Mouse (Mus musculus) limb, embryonic 14.5 days (tissue): ENCODE results near the gene Hspbp1. TPM values are rescaled to one million over a fixed set of nuclear protein-coding genes. Genes with fewer than 3 reads are reported as not detected.

Source experiments
- ATAC-seq: fragments of 200-750 bp; cut with Nextera tagmentation; 2 replicates; pipeline ENCODE4 v1.8.0; 2017; ENCODE audit warnings: low read depth, moderate number of reproducible peaks, moderate TSS enrichment; ENCODE audit not compliant: low FRiP score
- DNase-seq: peaks from one replicate; pipeline ENCODE4 v3.0.0-alpha.2; 2015; ENCODE audit warnings: low spot score
- H3K27ac ChIP-seq: fragments of 300-500 bp; sonication (generic); replicated peaks from 2 replicates; pipeline ENCODE4 v1.5.1; 2014; ENCODE audit warnings: low read depth, mild to moderate bottlenecking, low read length, moderate library complexity, mixed read lengths
- H3K27me3 ChIP-seq: fragments of 300-500 bp; sonication (generic); 2 replicates; pipeline ENCODE4 v1.6.1; 2014; ENCODE audit warnings: low read length, mixed read lengths; ENCODE audit not compliant: control insufficient read depth, insufficient read depth
- H3K36me3 ChIP-seq: fragments of 300-500 bp; sonication (generic); 2 replicates; pipeline ENCODE4 v1.6.1; 2014; ENCODE audit warnings: mild to moderate bottlenecking, low read length, moderate library complexity, mixed read lengths; ENCODE audit not compliant: control insufficient read depth, insufficient read depth
- H3K4me1 ChIP-seq: fragments of 300-500 bp; sonication (generic); 2 replicates; pipeline ENCODE4 v1.6.1; 2014; ENCODE audit warnings: antibody characterized with exemption, low read length, mixed read lengths; ENCODE audit not compliant: control insufficient read depth, insufficient read depth
- H3K4me2 ChIP-seq: fragments of 300-500 bp; sonication (generic); replicated peaks from 2 replicates; pipeline ENCODE4 v1.6.1; 2014; ENCODE audit warnings: low read depth, mild to moderate bottlenecking, low read length, moderate library complexity; ENCODE audit not compliant: severe bottlenecking
- H3K4me3 ChIP-seq: fragments of 300-500 bp; sonication (generic); replicated peaks from 2 replicates; pipeline ENCODE4 v1.5.1; 2014; ENCODE audit warnings: low read length
- H3K9ac ChIP-seq: fragments of 300-500 bp; sonication (generic); 2 replicates; pipeline ENCODE4 v1.6.1; 2014; ENCODE audit warnings: mild to moderate bottlenecking, low read depth, low read length, moderate library complexity; ENCODE audit not compliant: severe bottlenecking
- H3K9me3 ChIP-seq: fragments of 300-500 bp; sonication (generic); 2 replicates; pipeline ENCODE4 v1.6.1; 2016; ENCODE audit warnings: low read length; ENCODE audit not compliant: control insufficient read depth
- POLR2A ChIP-seq: fragments of 200-500 bp; IDR thresholded peaks from 2 replicates; pipeline ENCODE4 v1.8.0; 2012; ENCODE audit warnings: inconsistent platforms, mild to moderate bottlenecking, moderate library complexity, borderline replicate concordance; ENCODE audit not compliant: insufficient read depth, insufficient read length; ENCODE audit errors: extremely low read depth
- WGBS: fragments of 180-500 bp; shearing (Covaris S2); extraction: QIAGEN DNeasy Blood & Tissue Kit; methylation state at CpG from one replicate; pipeline ENCODE4 v1.1.7; 2014; 5-methylcytosine and 5-hydroxymethylcytosine counted together
- polyA plus RNA-seq, 2 experiments: library from polyadenylated mRNA; depleted of rRNA in 1 of 2; stranded (reverse) in 1 of 2; unstranded in 1 of 2; fragments of >200 nt; fragmentation: Nextera tagmentation in 1 of 2; extraction: Ambion mirVana in 1 of 2; gene quantifications; 2 replicates each; pipeline versions ENCODE4 v1.2.1 to v1.2.3; 2012 to 2014

Hspbp1 gene
- polyA plus RNA-seq, 2 experiments, result 55.6 to 77.5 TPM

GRCm38 (mm10) chr7:4636179-4636578, 48.7 kb downstream of the Hspbp1 start:
- 85% methylated on average over 4 of the region's 4 CpGs for WGBS
- Histone ChIP-seq H3K4me3 (no peak overlapping the region), H3K36me3 (peaks cover 79% of the 10 kb centered on the region)

GRCm38 (mm10) chr7:4631031-4631430, 53.8 kb downstream of the Hspbp1 start, which contains the start of gene Tmem86b:
TSS of gene Tmem86b (minus strand) at chr7:4631422.
- no peak for TF ChIP-seq POLR2A
- Histone ChIP-seq H3K4me1 (no peaks in the 10 kb centered on the region), H3K9ac (no peak within 1 kb of the TSS), H3K27ac (no peak within 1 kb of the TSS), H3K36me3 (peaks cover 74% of the 10 kb centered on the region), H3K4me3 (no peak within 1 kb of the TSS), H3K9me3 (no peaks in the 10 kb centered on the region), H3K27me3 (no peaks in the 10 kb centered on the region), H3K4me2 (no peak within 1 kb of the TSS)
- WGBS, result 94% methylated on average over 4 of the region's 4 CpGs
- no peak for ATAC-seq
- DNase-seq, result no peak

More at GRCm38 (mm10) chr7:4636179-4636578, 48.7 kb downstream of the Hspbp1 start:
- Histone ChIP-seq H3K9me3 (no peaks in the 10 kb centered on the region), H3K4me2 (no peak overlapping the region), H3K9ac (no peak overlapping the region), H3K27ac (no peak overlapping the region), H3K4me1 (no peaks in the 10 kb centered on the region), H3K27me3 (no peaks in the 10 kb centered on the region)
- DNase-seq (no peak), ATAC-seq (no peak)
- no peak for TF ChIP-seq POLR2A

DNA sequence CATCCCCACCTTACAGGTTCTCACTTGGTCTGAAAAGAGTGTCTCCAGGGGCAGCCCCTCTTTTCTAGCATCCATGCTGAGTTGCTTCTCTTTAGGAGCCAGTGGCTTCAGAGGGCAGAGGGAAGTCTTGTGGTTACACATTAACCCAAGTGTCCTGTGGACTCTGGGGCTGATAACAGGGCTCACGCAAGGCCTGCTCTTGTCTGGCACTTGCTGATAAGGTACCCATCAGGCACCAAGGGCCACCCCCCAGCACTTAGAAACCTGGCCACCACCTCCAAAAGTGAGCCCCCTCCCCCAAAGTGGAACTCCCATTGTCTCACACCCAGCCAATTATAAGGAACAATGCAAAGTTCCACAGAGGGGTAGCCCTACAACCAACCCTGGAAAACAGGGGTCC, 54.7 kb downstream of the Hspbp1 start:
- WGBS, result 89% methylated on average over 1 of the region's 1 CpGs
- DNase-seq (no peak), ATAC-seq (no peak)
- H3K9me3 ChIP-seq, result no peaks in the 10 kb centered on the region
- H3K4me1 ChIP-seq, result no peaks in the 10 kb centered on the region
- H3K27ac ChIP-seq, result no peak overlapping the region
- no peak overlapping the region for H3K9ac ChIP-seq
- no peak for TF ChIP-seq POLR2A
- H3K4me2 ChIP-seq, result no peak overlapping the region
- peaks cover 66% of the 10 kb centered on the region for H3K36me3 ChIP-seq
- H3K4me3 ChIP-seq, result no peak overlapping the region
- H3K27me3 ChIP-seq, result no peaks in the 10 kb centered on the region

DNA sequence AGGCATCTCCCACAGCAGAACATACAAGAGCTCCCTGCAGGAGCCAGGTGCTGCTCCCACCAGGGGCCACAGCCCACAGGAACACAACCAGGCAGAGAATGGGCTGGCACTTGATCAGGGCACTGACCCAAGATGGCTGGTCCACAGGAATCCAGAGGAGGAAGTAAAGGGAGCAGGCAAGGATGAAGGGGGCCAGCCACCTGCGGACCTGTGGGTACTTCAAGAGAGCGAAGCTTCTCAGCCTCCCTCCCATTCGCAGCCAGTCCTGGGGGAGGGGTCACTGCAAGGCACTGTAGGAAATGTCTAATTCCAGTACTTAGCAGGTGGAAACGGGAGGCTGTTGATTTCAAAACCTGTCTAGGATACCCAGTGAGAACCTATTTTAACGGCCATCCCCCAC, 55.3 kb downstream of the Hspbp1 start:
- no peaks in the 10 kb centered on the region for H3K9me3 ChIP-seq
- H3K4me3 ChIP-seq, result no peak overlapping the region
- H3K4me1 ChIP-seq, result no peaks in the 10 kb centered on the region
- TF ChIP-seq POLR2A, result no peak
- no peaks in the 10 kb centered on the region for H3K27me3 ChIP-seq
- no peak overlapping the region for H3K9ac ChIP-seq
- H3K36me3 ChIP-seq, result peaks cover 63% of the 10 kb centered on the region
- H3K27ac ChIP-seq, result no peak overlapping the region
- ATAC-seq, result no peak
- DNase-seq, result no peak
- H3K4me2 ChIP-seq, result no peak overlapping the region
- WGBS, result 90% methylated on average over 5 of the region's 5 CpGs

GRCm38 (mm10) chr7:4625928-4626327, 58.9 kb downstream of the Hspbp1 start:
- no peak overlapping the region for H3K27ac ChIP-seq
- no peak overlapping the region for H3K4me3 ChIP-seq
- TF ChIP-seq POLR2A, result no peak
- H3K4me1 ChIP-seq, result no peaks in the 10 kb centered on the region
- H3K4me2 ChIP-seq, result no peak overlapping the region
- no peaks in the 10 kb centered on the region for H3K9me3 ChIP-seq
- ATAC-seq (peak; percentile 10; the same call in 1 of the 2 replicates), DNase-seq (no peak)
- no peak overlapping the region for H3K9ac ChIP-seq
- H3K27me3 ChIP-seq, result no peaks in the 10 kb centered on the region
- peaks cover 29% of the 10 kb centered on the region for H3K36me3 ChIP-seq
- 94% methylated on average over 2 of the region's 2 CpGs for WGBS

DNA sequence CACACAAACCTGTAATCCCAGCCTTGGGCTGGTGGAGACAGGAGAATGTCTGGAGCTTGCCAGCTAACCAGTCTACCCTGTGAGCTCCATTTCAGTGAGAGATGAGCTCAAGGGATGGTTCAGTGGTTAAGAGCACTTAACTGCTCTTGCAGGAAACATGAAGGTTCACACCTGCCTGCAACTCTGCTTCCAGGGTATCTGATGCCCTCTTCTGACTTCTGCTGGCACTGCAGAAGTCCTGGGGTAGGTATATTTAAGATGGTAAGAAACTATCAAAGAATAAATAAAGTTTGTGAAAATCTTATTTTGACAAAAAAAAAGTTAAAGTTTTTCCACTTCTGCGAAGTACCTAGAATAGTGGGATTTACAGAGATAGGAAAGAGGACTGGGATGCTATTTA, 60.5 kb downstream of the Hspbp1 start:
- WGBS, result 38% methylated on average over 1 of the region's 1 CpGs
- no peaks in the 10 kb centered on the region for H3K27me3 ChIP-seq
- H3K4me1 ChIP-seq, result no peaks in the 10 kb centered on the region
- no peak for DNase-seq
- H3K27ac ChIP-seq, result no peak overlapping the region
- no peak overlapping the region for H3K4me2 ChIP-seq
- H3K36me3 ChIP-seq, result peaks cover 14% of the 10 kb centered on the region
- H3K9ac ChIP-seq, result no peak overlapping the region
- H3K9me3 ChIP-seq, result no peaks in the 10 kb centered on the region
- H3K4me3 ChIP-seq, result no peak overlapping the region
- TF ChIP-seq POLR2A, result no peak
- ATAC-seq, result no peak
